Mouse (Mus musculus) intestine, embryonic 16.5 days (tissue): Measurements from ENCODE around the gene Scaf8. TPM values are rescaled to one million over a fixed set of nuclear protein-coding genes. Genes with fewer than 3 reads are reported as not detected.

ENCODE experiments used
- ATAC-seq: fragments of 200-750 bp; cut with Nextera tagmentation; 2 replicates; pipeline ENCODE4 v1.8.0; 2017; ENCODE audit warnings: moderate TSS enrichment, moderate library complexity
- H3K27ac ChIP-seq: fragments of 300-500 bp; sonication (generic); 2 replicates; pipeline ENCODE4 v1.5.1; 2014; ENCODE audit warnings: mild to moderate bottlenecking, low read length
- H3K27me3 ChIP-seq: fragments of 300-500 bp; sonication (generic); replicated peaks from 2 replicates; pipeline ENCODE4 v1.6.1; 2014; ENCODE audit warnings: low read length, control low read depth, mixed read lengths; ENCODE audit not compliant: control insufficient read depth, insufficient read depth
- H3K36me3 ChIP-seq: fragments of 300-500 bp; sonication (generic); 2 replicates; pipeline ENCODE4 v1.6.1; 2014; ENCODE audit warnings: low read length, control low read depth; ENCODE audit not compliant: control insufficient read depth, insufficient read depth
- H3K4me1 ChIP-seq: fragments of 300-500 bp; sonication (generic); 2 replicates; pipeline ENCODE4 v1.6.1; 2014; ENCODE audit warnings: low read length, control low read depth, mixed read lengths; ENCODE audit not compliant: control insufficient read depth, insufficient read depth
- H3K4me2 ChIP-seq: fragments of 300-500 bp; sonication (generic); 2 replicates; pipeline ENCODE4 v1.6.1; 2014; ENCODE audit warnings: low read depth, low read length, control low read depth
- H3K4me3 ChIP-seq: fragments of 300-500 bp; sonication (generic); 2 replicates; pipeline ENCODE4 v1.5.1; 2014; ENCODE audit warnings: mild to moderate bottlenecking, low read length
- H3K9ac ChIP-seq: fragments of 300-500 bp; sonication (generic); 2 replicates; pipeline ENCODE4 v1.6.1; 2014; ENCODE audit warnings: low read depth, low read length
- H3K9me3 ChIP-seq: fragments of 300-500 bp; sonication (generic); 2 replicates; pipeline ENCODE4 v1.6.1; 2016; ENCODE audit warnings: low read length, control low read depth; ENCODE audit not compliant: control insufficient read depth
- WGBS: fragments of 180-500 bp; shearing (Covaris S2); extraction: QIAGEN DNeasy Blood & Tissue Kit; methylation state at CpG from one replicate; pipeline ENCODE4 v1.1.7; 2014; 5-methylcytosine and 5-hydroxymethylcytosine counted together
- polyA plus RNA-seq: library from polyadenylated mRNA; unstranded; fragments of >200 nt; fragmentation: Nextera tagmentation; extraction: Ambion mirVana; gene quantifications from 2 replicates; pipeline ENCODE4 v1.2.1, GENCODE M21; 2015

The Scaf8 gene
- polyA plus RNA-seq, 1 experiment from 2014 or later = 12.8 TPM

DNA sequence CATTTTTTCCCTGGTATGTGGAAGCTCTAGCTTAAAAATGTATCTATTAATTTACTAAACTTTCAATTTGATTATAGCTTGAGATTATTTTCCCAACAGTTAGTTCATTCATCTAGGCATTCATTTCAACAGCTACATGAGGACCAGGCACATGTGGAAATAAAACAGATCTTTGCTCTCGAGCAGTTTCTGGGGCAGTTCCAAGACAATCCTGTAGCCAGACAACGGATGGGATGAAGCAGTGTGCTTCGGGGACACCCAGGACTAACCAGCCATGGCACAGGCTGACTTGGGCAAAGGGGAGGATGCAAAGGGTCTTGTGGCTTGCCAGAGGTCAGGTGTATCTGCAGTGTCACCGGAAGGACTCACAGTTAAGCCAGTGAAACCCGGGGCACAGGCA, 117.9 kb downstream of the Scaf8 start:
- ATAC-seq = no peak
- 72% methylated on average over 5 of the region's 5 CpGs for WGBS
- H3K36me3 ChIP-seq = no peaks in the 10 kb centered on the region; the same call in 1 of the 2 replicates
- no peak overlapping the region for H3K27ac ChIP-seq
- H3K9ac ChIP-seq = no peak overlapping the region
- H3K9me3 ChIP-seq = no peaks in the 10 kb centered on the region
- H3K27me3 ChIP-seq = no peaks in the 10 kb centered on the region
- no peak overlapping the region for H3K4me2 ChIP-seq
- H3K4me3 ChIP-seq = no peak overlapping the region
- H3K4me1 ChIP-seq = no peaks in the 10 kb centered on the region

DNA sequence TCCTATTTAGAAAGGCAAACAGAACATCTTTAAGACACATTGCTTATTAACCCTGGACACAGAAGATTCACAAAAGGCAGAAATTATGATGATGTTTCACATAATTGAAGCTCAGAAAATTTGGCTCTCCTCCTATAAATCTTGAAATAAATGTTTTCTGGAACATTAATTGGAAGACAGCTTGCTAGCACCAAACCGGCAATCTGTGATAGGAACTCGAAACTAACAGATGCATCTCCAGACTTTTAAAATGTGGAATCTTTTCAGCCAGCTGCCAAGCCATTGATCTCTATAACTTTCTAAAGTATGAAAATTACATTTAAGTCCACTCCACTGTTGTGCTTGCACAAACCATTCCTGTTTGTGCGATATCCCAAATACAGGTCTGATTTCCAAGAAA, 128.9 kb downstream of the Scaf8 start:
- ATAC-seq = no peak
- Histone ChIP-seq H3K9ac (no peak overlapping the region), H3K9me3 (no peaks in the 10 kb centered on the region), H3K4me2 (no peak overlapping the region), H3K4me1 (peaks cover 31% of the 10 kb centered on the region), H3K27me3 (no peaks in the 10 kb centered on the region), H3K4me3 (no peak overlapping the region), H3K36me3 (no peaks in the 10 kb centered on the region), H3K27ac (no peak overlapping the region)
- WGBS = 81% methylated on average over 3 of the region's 3 CpGs

DNA sequence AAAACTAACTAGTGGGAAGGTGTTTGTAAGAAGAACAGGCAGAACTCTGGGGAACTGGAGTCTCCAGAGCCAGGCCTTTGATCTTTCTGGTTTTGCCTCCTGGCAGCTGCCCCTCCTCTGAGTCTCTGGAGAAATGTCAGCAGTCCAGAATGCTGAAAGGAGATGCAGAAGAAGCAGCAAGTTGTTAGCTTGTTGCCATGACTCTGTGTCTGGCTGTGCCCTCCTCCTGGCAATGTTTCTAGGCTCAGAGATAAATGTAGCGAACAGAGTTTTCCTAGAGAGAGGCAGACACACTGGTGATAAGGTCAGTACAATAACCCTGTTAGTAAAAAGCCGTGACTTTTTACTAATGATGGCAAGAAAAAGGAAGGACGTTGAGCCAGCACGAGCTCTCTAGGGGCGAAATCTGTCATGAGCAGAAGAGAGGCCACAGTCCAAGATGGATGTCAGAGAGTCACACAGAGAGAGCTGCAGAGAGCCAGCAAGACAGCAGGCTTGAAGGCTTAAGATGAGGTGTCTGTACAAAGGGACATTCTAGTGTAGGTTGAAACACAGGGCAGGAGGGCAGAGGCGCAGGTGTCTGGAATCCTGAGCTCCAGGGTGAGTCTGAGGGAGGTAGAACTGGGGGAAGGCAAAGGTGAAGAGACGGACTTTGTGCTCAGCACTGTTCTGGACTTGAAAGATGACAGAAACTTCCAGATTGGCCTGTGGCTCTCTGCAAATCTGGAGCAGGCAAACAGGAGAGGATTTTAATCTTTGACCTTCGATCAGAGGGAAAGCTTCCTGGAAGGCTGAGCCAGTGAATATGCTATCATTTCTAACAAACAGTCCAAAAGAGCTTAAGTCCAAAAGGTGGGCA, 130.3 kb downstream of the Scaf8 start:
- Histone ChIP-seq H3K36me3 (no peaks in the 10 kb centered on the region), H3K4me1 (peaks cover 38% of the 10 kb centered on the region), H3K4me2 (no peak overlapping the region), H3K9me3 (no peaks in the 10 kb centered on the region), H3K4me3 (no peak overlapping the region), H3K27ac (peak overlapping the region; percentile 85), H3K27me3 (no peaks in the 10 kb centered on the region), H3K9ac (0 out of 2 replicates have a peak overlapping the region, but pooled peaks have one; percentile 16)
- WGBS = 51% methylated on average over 8 of the region's 8 CpGs
- ATAC-seq = peak; percentile 95

DNA sequence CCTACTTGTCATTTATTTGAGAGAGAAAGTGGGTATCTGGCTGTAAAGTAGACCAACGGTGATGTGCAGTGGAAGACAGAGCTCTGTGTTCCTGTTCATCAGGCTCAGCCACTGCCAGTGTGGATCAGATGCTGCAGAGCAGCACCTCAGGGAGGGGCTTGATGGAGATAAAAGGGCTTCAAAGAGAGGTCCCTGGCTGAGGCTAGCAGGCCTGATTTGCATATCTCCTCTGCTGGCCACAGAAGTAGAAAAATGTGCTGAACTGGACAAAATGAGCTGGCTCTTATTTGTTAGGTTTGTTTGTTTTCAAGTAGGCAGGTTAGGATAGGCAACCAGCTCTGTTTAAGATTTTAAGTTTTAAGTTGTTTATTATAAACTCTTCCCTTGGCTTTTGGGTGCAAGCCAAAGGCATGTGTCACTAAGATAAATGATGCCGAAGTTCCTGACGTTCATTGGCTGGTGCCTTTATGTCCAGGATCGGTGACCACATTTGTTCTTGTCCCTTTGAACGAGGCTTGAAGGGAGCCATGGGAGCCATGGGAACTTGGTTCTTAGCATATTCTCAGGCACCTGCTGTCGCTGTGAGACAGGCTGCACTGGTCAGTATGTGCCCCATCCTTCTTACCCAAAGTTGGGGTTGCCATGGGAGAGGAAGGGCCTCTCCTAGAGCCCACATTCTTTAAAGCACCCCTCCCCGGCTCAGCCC, 132.0 kb downstream of the Scaf8 start:
- H3K4me3 ChIP-seq = no peak overlapping the region
- H3K27ac ChIP-seq = peak overlapping the region; percentile 49; the same call in 1 of the 2 replicates
- peak; percentile 23 for ATAC-seq
- 26% methylated on average over 7 of the region's 7 CpGs for WGBS
- H3K4me2 ChIP-seq = no peak overlapping the region
- H3K9me3 ChIP-seq = no peaks in the 10 kb centered on the region
- H3K9ac ChIP-seq = no peak overlapping the region
- peaks cover 38% of the 10 kb centered on the region for H3K4me1 ChIP-seq
- no peaks in the 10 kb centered on the region for H3K27me3 ChIP-seq
- H3K36me3 ChIP-seq = no peaks in the 10 kb centered on the region

Other genes starting within 250 kb of the Scaf8 start
- 3.1 TPM in 2 replicates for gene Tiam2, start 211.6 kb downstream of the Scaf8 start, polyA plus RNA-seq